Mouse (Mus musculus) hindbrain, embryonic 11.5 days (tissue): ENCODE data around the gene Gm20388. TPM values are rescaled to one million over a fixed set of nuclear protein-coding genes. Genes with fewer than 3 reads are reported as not detected.
A peak's percentile ranks its signal among the peaks of the same experiment; 100 is the strongest.

Experiments
- ATAC-seq: fragments of 200-750 bp; cut with Nextera tagmentation; 2 replicates; pipeline ENCODE4 v1.8.0; 2017; ENCODE audit warnings: mild to moderate bottlenecking, moderate TSS enrichment, moderate library complexity; ENCODE audit not compliant: low FRiP score
- DNase-seq: peaks from one replicate; pipeline ENCODE4 v3.0.0-alpha.2; 2015; ENCODE audit warnings: low spot score
- H3K27ac ChIP-seq: fragments of 300-500 bp; sonication (generic); 2 replicates; pipeline ENCODE4 v1.5.1; 2014; ENCODE audit warnings: mild to moderate bottlenecking, low read depth, low read length
- H3K27me3 ChIP-seq: fragments of 300-500 bp; sonication (generic); 2 replicates; pipeline ENCODE4 v1.6.1; 2014; ENCODE audit warnings: mild to moderate bottlenecking, low read length, moderate library complexity, mixed read lengths; ENCODE audit not compliant: control insufficient read depth, insufficient read depth
- H3K36me3 ChIP-seq: fragments of 300-500 bp; sonication (generic); 2 replicates; pipeline ENCODE4 v1.6.1; 2014; ENCODE audit warnings: mild to moderate bottlenecking, low read length, moderate library complexity, mixed read lengths; ENCODE audit not compliant: control insufficient read depth, insufficient read depth
- H3K4me1 ChIP-seq: fragments of 300-500 bp; sonication (generic); replicated peaks from 2 replicates; pipeline ENCODE4 v1.6.1; 2014; ENCODE audit warnings: low read length, mixed read lengths; ENCODE audit not compliant: control insufficient read depth, insufficient read depth
- H3K4me2 ChIP-seq: fragments of 300-500 bp; sonication (generic); replicated peaks from 2 replicates; pipeline ENCODE4 v1.6.1; 2014; ENCODE audit warnings: mild to moderate bottlenecking, low read depth, low read length
- H3K4me3 ChIP-seq: fragments of 300-500 bp; sonication (generic); 2 replicates; pipeline ENCODE4 v1.5.1; 2014; ENCODE audit warnings: low read depth, low read length
- H3K9ac ChIP-seq: fragments of 300-500 bp; sonication (generic); 2 replicates; pipeline ENCODE4 v1.6.1; 2014; ENCODE audit warnings: low read depth, low read length
- H3K9me3 ChIP-seq: fragments of 300-500 bp; sonication (generic); 2 replicates; pipeline ENCODE4 v1.6.1; 2016; ENCODE audit warnings: low read length; ENCODE audit not compliant: control insufficient read depth
- WGBS: fragments of 180-500 bp; shearing (Covaris S2); extraction: QIAGEN DNeasy Blood & Tissue Kit; methylation state at CpG from one replicate; pipeline ENCODE4 v1.1.7; 2014; 5-methylcytosine and 5-hydroxymethylcytosine counted together
- polyA plus RNA-seq: library from polyadenylated mRNA; unstranded; fragments of >200 nt; fragmentation: Nextera tagmentation; extraction: Ambion mirVana; gene quantifications from 2 replicates; pipeline ENCODE4 v1.2.1, GENCODE M21; 2014

The Gm20388 gene
- polyA plus RNA-seq, 1 experiment from 2014 or later: 11.8 TPM

DNA sequence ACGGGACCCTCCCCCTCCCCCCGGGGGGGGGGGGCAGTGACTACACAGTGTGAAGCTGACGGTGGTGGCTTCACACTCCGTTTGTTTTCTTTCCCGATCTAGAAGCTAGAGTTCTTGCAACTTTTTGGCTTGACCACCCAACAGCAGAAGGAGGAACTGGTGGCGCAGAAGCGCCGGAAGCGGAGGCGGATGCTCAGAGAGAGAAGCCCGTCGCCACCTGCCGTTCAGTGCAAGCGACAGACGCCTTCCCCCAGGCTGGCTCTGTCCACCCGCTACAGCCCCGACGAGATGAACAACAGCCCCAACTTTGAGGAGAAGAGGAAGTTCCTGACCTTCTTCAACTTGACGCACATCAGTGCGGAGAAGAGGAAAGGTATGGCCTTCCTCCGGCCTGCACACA, 661.9 kb downstream of the Gm20388 start:
- Histone ChIP-seq H3K9me3 (no peaks in the 10 kb centered on the region), H3K27ac (no peak overlapping the region), H3K9ac (no peak overlapping the region), H3K4me1 (peaks cover 7% of the 10 kb centered on the region; the same call in 1 of the 2 replicates), H3K4me3 (no peak overlapping the region), H3K4me2 (no peak overlapping the region), H3K27me3 (no peaks in the 10 kb centered on the region), H3K36me3 (peaks cover 39% of the 10 kb centered on the region)
- ATAC-seq (no peak), DNase-seq (no peak)
- WGBS: 81% methylated on average over 21 of the region's 21 CpGs

DNA sequence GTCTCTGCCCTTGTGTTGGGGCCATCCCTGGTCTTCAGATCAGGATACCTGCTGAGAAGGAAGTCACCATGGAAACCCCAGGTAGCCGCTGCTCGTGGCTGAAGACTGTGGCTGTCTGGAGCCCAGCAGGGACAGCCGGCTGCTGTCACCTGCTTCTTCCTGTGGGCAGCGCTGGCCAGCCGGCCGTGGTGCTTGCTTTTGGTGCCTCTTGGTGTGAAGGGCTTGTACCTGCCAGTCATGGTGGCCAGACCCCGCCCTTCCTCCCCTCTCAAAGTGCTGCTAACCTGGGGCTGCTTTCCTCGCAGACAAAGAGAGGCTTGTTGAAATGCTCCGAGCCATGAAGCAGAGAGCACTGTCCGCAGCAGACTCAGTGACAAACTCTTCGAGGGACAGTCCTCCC, 663.2 kb downstream of the Gm20388 start:
- H3K27ac ChIP-seq: no peak overlapping the region
- no peaks in the 10 kb centered on the region for H3K9me3 ChIP-seq
- no peak for DNase-seq
- no peak overlapping the region for H3K9ac ChIP-seq
- peaks cover 7% of the 10 kb centered on the region; the same call in 1 of the 2 replicates for H3K4me1 ChIP-seq
- H3K36me3 ChIP-seq: peaks cover 31% of the 10 kb centered on the region
- no peak for ATAC-seq
- H3K27me3 ChIP-seq: no peaks in the 10 kb centered on the region
- no peak overlapping the region for H3K4me3 ChIP-seq
- H3K4me2 ChIP-seq: no peak overlapping the region
- 65% methylated on average over 11 of the region's 11 CpGs for WGBS

DNA sequence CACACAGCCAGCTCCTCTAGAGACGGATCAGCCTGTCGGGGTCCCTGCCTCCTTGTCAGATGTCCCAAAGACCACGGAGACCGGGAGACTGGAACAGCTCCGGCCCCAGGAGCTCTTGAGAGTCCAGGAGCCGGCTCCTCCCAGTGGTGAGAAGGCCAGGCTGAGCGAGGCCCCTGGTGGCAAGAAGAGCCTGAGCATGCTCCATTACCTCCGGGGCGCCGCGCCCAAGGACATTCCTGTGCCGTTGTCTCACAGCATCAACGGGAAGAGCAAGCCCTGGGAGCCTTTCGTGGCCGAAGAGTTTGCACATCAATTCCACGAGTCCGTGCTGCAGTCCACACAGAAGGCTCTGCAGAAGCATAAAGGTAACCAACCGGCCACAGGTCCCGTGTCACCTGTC, 664.3 kb downstream of the Gm20388 start:
- no peaks in the 10 kb centered on the region for H3K9me3 ChIP-seq
- H3K36me3 ChIP-seq: peaks cover 32% of the 10 kb centered on the region
- no peak overlapping the region for H3K27ac ChIP-seq
- peaks cover 7% of the 10 kb centered on the region; the same call in 1 of the 2 replicates for H3K4me1 ChIP-seq
- no peak overlapping the region for H3K4me3 ChIP-seq
- whole genome bisulfite sequencing: 78% methylated on average over 19 of the region's 19 CpGs
- no peak overlapping the region for H3K9ac ChIP-seq
- no peak overlapping the region for H3K4me2 ChIP-seq
- ATAC-seq (no peak), DNase-seq (no peak)
- no peaks in the 10 kb centered on the region for H3K27me3 ChIP-seq

DNA sequence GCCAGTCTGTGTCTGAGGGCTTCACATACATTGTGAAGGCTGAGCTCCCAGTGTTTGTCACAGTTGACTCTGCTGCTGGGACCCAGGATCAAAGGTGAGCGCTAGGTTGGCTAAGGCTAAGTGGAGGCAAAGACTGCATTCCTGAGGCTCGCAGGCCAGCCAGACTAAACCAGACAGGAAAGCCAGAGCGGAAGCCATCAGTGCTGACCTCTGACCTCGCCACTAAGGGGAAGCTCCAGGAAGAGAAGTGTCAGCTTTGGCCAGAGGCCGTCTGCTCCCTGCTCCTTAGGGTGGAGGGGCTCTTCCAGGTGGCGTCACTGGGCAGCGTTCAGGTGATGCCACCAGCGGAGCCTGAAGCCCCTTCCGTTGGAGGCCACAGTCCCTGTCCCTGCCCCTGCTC, 665.2 kb downstream of the Gm20388 start:
- Histone ChIP-seq H3K4me1 (peaks cover 7% of the 10 kb centered on the region; the same call in 1 of the 2 replicates), H3K4me2 (no peak overlapping the region), H3K27me3 (no peaks in the 10 kb centered on the region), H3K36me3 (peaks cover 32% of the 10 kb centered on the region), H3K9ac (no peak overlapping the region), H3K27ac (peak overlapping the region; percentile 42), H3K4me3 (no peak overlapping the region), H3K9me3 (no peaks in the 10 kb centered on the region)
- DNase-seq (no peak), ATAC-seq (no peak)
- WGBS: 55% methylated on average over 9 of the region's 9 CpGs

DNA sequence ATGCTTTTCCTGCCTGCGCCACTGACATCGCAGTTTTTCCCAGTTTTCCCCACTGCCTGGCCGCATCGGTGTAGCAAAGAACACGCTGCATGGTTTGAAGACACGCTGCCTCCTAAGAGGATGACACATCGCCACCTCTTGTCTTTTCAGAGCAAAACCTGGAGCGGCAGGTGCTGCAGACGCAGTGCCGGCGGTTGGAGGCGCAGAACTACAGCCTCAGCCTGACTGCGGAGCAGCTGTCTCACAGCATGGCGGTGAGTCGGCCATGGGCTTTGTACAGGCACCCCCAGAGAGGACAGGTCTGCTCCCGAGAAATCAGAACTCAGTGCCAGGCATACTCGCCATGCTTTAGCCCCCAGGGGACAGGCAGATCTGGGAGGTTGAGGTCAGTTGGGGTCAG, 667.2 kb downstream of the Gm20388 start:
- H3K9ac ChIP-seq: no peak overlapping the region
- no peak overlapping the region for H3K27ac ChIP-seq
- ATAC-seq (no peak), DNase-seq (no peak)
- 86% methylated on average over 17 of the region's 17 CpGs for WGBS
- H3K4me1 ChIP-seq: peaks cover 2% of the 10 kb centered on the region; the same call in 1 of the 2 replicates
- no peaks in the 10 kb centered on the region for H3K9me3 ChIP-seq
- no peak overlapping the region for H3K4me2 ChIP-seq
- H3K4me3 ChIP-seq: no peak overlapping the region
- H3K27me3 ChIP-seq: no peaks in the 10 kb centered on the region
- H3K36me3 ChIP-seq: peaks cover 22% of the 10 kb centered on the region

DNA sequence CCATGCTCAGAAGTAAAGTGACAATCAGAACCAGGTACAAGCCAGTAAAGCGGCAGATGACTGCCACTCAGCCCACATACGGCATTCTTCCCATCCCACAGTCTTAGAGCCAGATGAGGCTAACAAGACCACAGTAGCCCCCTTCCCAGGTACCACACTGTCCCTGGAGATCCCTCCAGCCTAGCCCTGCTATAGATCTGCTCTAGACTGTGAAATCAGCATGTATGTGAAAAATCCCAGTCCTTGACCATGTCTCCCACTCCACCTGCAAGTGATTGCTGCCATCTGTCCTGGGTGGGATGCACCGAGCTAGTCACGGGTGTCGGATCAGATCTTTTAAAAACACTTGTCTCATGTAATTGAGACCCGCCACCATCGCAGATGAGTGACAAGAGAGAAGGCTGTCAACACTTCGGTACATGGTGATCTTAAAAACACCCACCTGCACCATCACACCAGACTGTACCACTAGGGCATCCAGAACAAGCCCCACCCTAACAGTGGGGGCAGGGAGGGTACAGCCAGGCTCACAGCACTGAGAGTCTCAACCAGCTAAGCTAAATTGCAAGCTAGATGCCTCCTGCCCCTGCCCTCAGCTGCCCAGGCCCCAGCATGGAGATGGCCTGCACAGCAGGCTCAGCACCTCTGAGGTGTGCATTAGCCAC, 669.8 kb downstream of the Gm20388 start:
- ATAC-seq: no peak
- Histone ChIP-seq H3K36me3 (peaks cover 8% of the 10 kb centered on the region), H3K27me3 (no peaks in the 10 kb centered on the region)

DNA sequence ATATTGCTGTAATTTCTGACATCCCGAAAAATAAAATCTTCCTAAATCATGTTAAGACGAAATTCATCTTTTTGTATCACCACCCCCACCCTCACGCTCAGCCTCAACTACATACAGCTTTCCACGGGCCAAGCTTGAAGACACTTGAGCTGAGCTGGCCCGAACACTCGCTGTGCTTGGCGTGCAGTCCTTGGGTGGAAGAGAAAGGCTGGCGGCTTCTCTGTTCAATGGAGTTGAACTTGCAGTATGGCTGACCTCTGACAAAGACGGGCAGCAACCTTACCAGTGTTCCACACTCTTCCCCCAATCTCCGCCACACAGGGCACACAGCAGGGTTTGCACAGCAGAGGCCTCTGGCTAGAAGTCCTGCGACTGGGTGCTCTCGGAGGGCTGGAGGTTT, 670.7 kb downstream of the Gm20388 start:
- H3K4me3 ChIP-seq: no peak overlapping the region
- no peaks in the 10 kb centered on the region for H3K9me3 ChIP-seq
- no peak for DNase-seq
- H3K27me3 ChIP-seq: no peaks in the 10 kb centered on the region
- no peak overlapping the region for H3K9ac ChIP-seq
- H3K4me2 ChIP-seq: no peak overlapping the region
- ATAC-seq: no peak
- WGBS: 89% methylated on average over 12 of the region's 12 CpGs
- H3K4me1 ChIP-seq: no peaks in the 10 kb centered on the region
- peaks cover 8% of the 10 kb centered on the region for H3K36me3 ChIP-seq
- no peak overlapping the region for H3K27ac ChIP-seq

More for the DNA sequence above, 669.8 kb downstream of the Gm20388 start:
- DNase-seq: no peak
- H3K9ac ChIP-seq: no peak overlapping the region
- 94% methylated on average over 8 of the region's 8 CpGs for WGBS
- no peak overlapping the region for H3K4me3 ChIP-seq
- H3K9me3 ChIP-seq: no peaks in the 10 kb centered on the region
- no peak overlapping the region for H3K4me2 ChIP-seq
- H3K4me1 ChIP-seq: no peaks in the 10 kb centered on the region
- no peak overlapping the region for H3K27ac ChIP-seq

DNA sequence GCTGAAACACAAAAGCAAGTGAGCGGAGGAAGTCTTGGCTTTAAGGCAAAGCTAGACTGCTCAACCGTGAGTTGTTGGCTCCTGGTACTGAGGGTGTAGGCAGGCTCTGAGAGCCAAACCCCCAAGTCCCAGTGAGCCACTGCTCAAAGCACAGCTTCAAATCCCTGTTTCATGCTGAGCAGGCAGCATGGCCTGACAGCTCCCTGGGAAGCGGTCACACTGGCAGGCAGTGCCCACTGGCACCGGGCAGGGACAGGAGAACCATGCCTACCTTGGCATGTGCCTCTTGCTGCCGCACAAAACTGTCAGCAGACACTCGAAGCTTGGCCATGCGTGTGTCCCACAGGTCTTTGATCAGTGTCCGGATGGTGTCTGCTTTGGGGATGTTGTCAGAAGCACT, 671.2 kb downstream of the Gm20388 start:
- ATAC-seq: no peak
- Histone ChIP-seq H3K4me3 (no peak overlapping the region), H3K9ac (no peak overlapping the region), H3K27ac (no peak overlapping the region), H3K27me3 (no peaks in the 10 kb centered on the region), H3K4me1 (no peaks in the 10 kb centered on the region), H3K36me3 (peaks cover 8% of the 10 kb centered on the region), H3K4me2 (no peak overlapping the region), H3K9me3 (no peaks in the 10 kb centered on the region)
- DNase-seq: no peak
- 92% methylated on average over 8 of the region's 8 CpGs for WGBS

DNA sequence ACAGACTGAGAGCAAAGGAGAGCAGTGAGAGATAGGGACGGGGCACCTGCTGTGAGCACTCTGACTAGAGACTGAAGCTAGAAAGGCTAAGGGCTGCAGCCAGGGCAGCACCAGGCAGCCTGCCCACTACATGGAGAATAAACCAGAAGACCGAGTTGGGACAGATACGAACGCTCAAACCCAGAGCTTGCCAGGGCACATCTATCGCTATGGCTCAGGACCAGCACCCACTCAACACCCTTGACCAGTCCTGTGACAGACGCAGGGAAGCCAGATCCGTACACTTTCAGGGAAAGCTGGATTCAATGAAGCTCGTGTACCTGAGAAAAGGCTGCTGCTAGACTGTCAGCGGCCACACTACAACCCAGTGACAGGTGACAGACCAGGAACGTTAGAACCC, 674.9 kb downstream of the Gm20388 start:
- H3K9me3 ChIP-seq: no peaks in the 10 kb centered on the region
- H3K27ac ChIP-seq: no peak overlapping the region
- no peak overlapping the region for H3K4me2 ChIP-seq
- no peak overlapping the region for H3K4me3 ChIP-seq
- no peak overlapping the region for H3K9ac ChIP-seq
- WGBS: 93% methylated on average over 10 of the region's 10 CpGs
- H3K27me3 ChIP-seq: no peaks in the 10 kb centered on the region
- no peak for DNase-seq
- ATAC-seq: no peak
- no peaks in the 10 kb centered on the region for H3K36me3 ChIP-seq
- peaks cover 5% of the 10 kb centered on the region; the same call in 1 of the 2 replicates for H3K4me1 ChIP-seq
